Mouse (Mus musculus): ENCODE measurements around the gene Crhr1. TPM values are rescaled to one million over a fixed set of nuclear protein-coding genes. Genes with fewer than 3 reads are reported as not detected.
A peak's percentile ranks its signal among the peaks of the same experiment; 100 is the strongest.

Crhr1 gene
- polyA plus RNA-seq, 1 experiment from 2014 or later, result 0.22 TPM

- Histone ChIP-seq H3K27me3 (replicated peaks; ENCODE audit: control insufficient read depth, insufficient read depth, low read length) (peaks cover 3% of the 10 kb centered on the region; the same call in 1 of the 2 replicates), H3K36me3 (ENCODE audit: control insufficient read depth, insufficient read depth, low read length) (no peaks in the 10 kb centered on the region), H3K9me3 (ENCODE audit: control insufficient read depth, low read length) (no peaks in the 10 kb centered on the region), H3K4me1 (ENCODE audit: control insufficient read depth, insufficient read depth, low read length) (no peaks in the 10 kb centered on the region), H3K27ac (replicated peaks; ENCODE audit: low read depth, low read length) (no peak overlapping the region), H3K9ac (ENCODE audit: low read depth, low read length) (no peak overlapping the region), H3K4me3 (ENCODE audit: low read depth, low read length) (no peak overlapping the region), H3K4me2 (ENCODE audit: low read depth, low read length) (no peak overlapping the region)
- ATAC-seq (ENCODE audit: low read depth), result no peak
- WGBS, result 73% methylated on average over 3 of the region's 3 CpGs
- no peak for DNase-seq (ENCODE audit: low spot score)
Measured at GRCm38 (mm10) chr11:104124582-104124981, 8.1 kb upstream of the Crhr1 start.

- no peak overlapping the region for H3K4me2 ChIP-seq (ENCODE audit: low read depth, low read length)
- peaks cover 47% of the 10 kb centered on the region for H3K27me3 ChIP-seq (replicated peaks; ENCODE audit: control insufficient read depth, insufficient read depth, low read length)
- no peaks in the 10 kb centered on the region for H3K36me3 ChIP-seq (ENCODE audit: control insufficient read depth, insufficient read depth, low read length)
- H3K9ac ChIP-seq (ENCODE audit: low read depth, low read length), result no peak overlapping the region
- H3K9me3 ChIP-seq (ENCODE audit: control insufficient read depth, low read length), result no peaks in the 10 kb centered on the region
- ATAC-seq (ENCODE audit: low read depth) (no peak), DNase-seq (ENCODE audit: low spot score) (no peak)
- WGBS, result 86% methylated on average over 5 of the region's 5 CpGs
- H3K4me1 ChIP-seq (ENCODE audit: control insufficient read depth, insufficient read depth, low read length), result peaks cover 4% of the 10 kb centered on the region
- no peak overlapping the region for H3K4me3 ChIP-seq (ENCODE audit: low read depth, low read length)
- no peak overlapping the region for H3K27ac ChIP-seq (replicated peaks; ENCODE audit: low read depth, low read length)
Measured at GRCm38 (mm10) chr11:104129466-104129865, 3.2 kb upstream of the Crhr1 start.

GRCm38 (mm10) chr11:104130721-104131647 is 1.7 kb upstream of the Crhr1 start:
- Histone ChIP-seq H3K9me3 (ENCODE audit: control insufficient read depth, low read length) (no peaks in the 10 kb centered on the region), H3K9ac (ENCODE audit: low read depth, low read length) (no peak overlapping the region), H3K4me2 (ENCODE audit: low read depth, low read length) (no peak overlapping the region; the same call in 1 of the 2 replicates), H3K27ac (replicated peaks; ENCODE audit: low read depth, low read length) (no peak overlapping the region), H3K4me1 (ENCODE audit: control insufficient read depth, insufficient read depth, low read length) (peaks cover 4% of the 10 kb centered on the region), H3K4me3 (ENCODE audit: low read depth, low read length) (no peak overlapping the region), H3K36me3 (ENCODE audit: control insufficient read depth, insufficient read depth, low read length) (no peaks in the 10 kb centered on the region), H3K27me3 (replicated peaks; ENCODE audit: control insufficient read depth, insufficient read depth, low read length) (peaks cover 62% of the 10 kb centered on the region)
- 77% methylated on average over 15 of the region's 15 CpGs for WGBS
- DNase-seq (ENCODE audit: low spot score), result no peak
- no peak for ATAC-seq (ENCODE audit: low read depth)

- no peak for DNase-seq (ENCODE audit: low spot score)
- Histone ChIP-seq H3K9ac (ENCODE audit: low read depth, low read length) (no peak overlapping the region), H3K9me3 (ENCODE audit: control insufficient read depth, low read length) (no peaks in the 10 kb centered on the region), H3K4me1 (ENCODE audit: control insufficient read depth, insufficient read depth, low read length) (peaks cover 4% of the 10 kb centered on the region), H3K27ac (replicated peaks; ENCODE audit: low read depth, low read length) (no peak overlapping the region), H3K36me3 (ENCODE audit: control insufficient read depth, insufficient read depth, low read length) (no peaks in the 10 kb centered on the region), H3K27me3 (replicated peaks; ENCODE audit: control insufficient read depth, insufficient read depth, low read length) (peaks cover 70% of the 10 kb centered on the region), H3K4me2 (ENCODE audit: low read depth, low read length) (peak overlapping the region; percentile 95), H3K4me3 (ENCODE audit: low read depth, low read length) (peak overlapping the region; percentile 50)
- 1% methylated on average over 19 of the region's 21 CpGs for WGBS
- no peak for ATAC-seq (ENCODE audit: low read depth)
Measured at GRCm38 (mm10) chr11:104131756-104132155, 899 bp upstream of the Crhr1 start.

- Histone ChIP-seq H3K9ac (ENCODE audit: low read depth, low read length) (peak overlapping the region; percentile 51; the same call in 1 of the 2 replicates), H3K4me1 (ENCODE audit: control insufficient read depth, insufficient read depth, low read length) (peaks cover 4% of the 10 kb centered on the region), H3K9me3 (ENCODE audit: control insufficient read depth, low read length) (no peaks in the 10 kb centered on the region), H3K4me3 (ENCODE audit: low read depth, low read length) (peak overlapping the region; percentile 50), H3K36me3 (ENCODE audit: control insufficient read depth, insufficient read depth, low read length) (no peaks in the 10 kb centered on the region), H3K27me3 (replicated peaks; ENCODE audit: control insufficient read depth, insufficient read depth, low read length) (peaks cover 77% of the 10 kb centered on the region), H3K4me2 (ENCODE audit: low read depth, low read length) (peak overlapping the region; percentile 95), H3K27ac (replicated peaks; ENCODE audit: low read depth, low read length) (no peak overlapping the region)
- no peak for DNase-seq (ENCODE audit: low spot score)
- WGBS, result 0% methylated on average over 26 of the region's 47 CpGs
- ATAC-seq (ENCODE audit: low read depth), result no peak
Measured at GRCm38 (mm10) chr11:104133442-104133983, 858 bp downstream of the Crhr1 start.

GRCm38 (mm10) chr11:104138976-104139375 is 6.3 kb downstream of the Crhr1 start:
- Histone ChIP-seq H3K27ac (replicated peaks; ENCODE audit: low read depth, low read length) (no peak overlapping the region), H3K27me3 (replicated peaks; ENCODE audit: control insufficient read depth, insufficient read depth, low read length) (peaks cover 35% of the 10 kb centered on the region), H3K9ac (ENCODE audit: low read depth, low read length) (no peak overlapping the region), H3K4me1 (ENCODE audit: control insufficient read depth, insufficient read depth, low read length) (no peaks in the 10 kb centered on the region), H3K4me2 (ENCODE audit: low read depth, low read length) (no peak overlapping the region), H3K9me3 (ENCODE audit: control insufficient read depth, low read length) (no peaks in the 10 kb centered on the region), H3K4me3 (ENCODE audit: low read depth, low read length) (no peak overlapping the region), H3K36me3 (ENCODE audit: control insufficient read depth, insufficient read depth, low read length) (no peaks in the 10 kb centered on the region)
- 59% methylated on average over 3 of the region's 3 CpGs for WGBS
- no peak for DNase-seq (ENCODE audit: low spot score)
- ATAC-seq (ENCODE audit: low read depth), result no peak

- no peak overlapping the region for H3K4me3 ChIP-seq (ENCODE audit: low read depth, low read length)
- H3K36me3 ChIP-seq (ENCODE audit: control insufficient read depth, insufficient read depth, low read length), result no peaks in the 10 kb centered on the region
- H3K9me3 ChIP-seq (ENCODE audit: control insufficient read depth, low read length), result peaks cover 5% of the 10 kb centered on the region; the same call in 1 of the 2 replicates
- H3K4me1 ChIP-seq (ENCODE audit: control insufficient read depth, insufficient read depth, low read length), result no peaks in the 10 kb centered on the region
- no peak for DNase-seq (ENCODE audit: low spot score)
- ATAC-seq (ENCODE audit: low read depth), result no peak
- no peak overlapping the region for H3K9ac ChIP-seq (ENCODE audit: low read depth, low read length)
- H3K27ac ChIP-seq (replicated peaks; ENCODE audit: low read depth, low read length), result no peak overlapping the region
- no peaks in the 10 kb centered on the region for H3K27me3 ChIP-seq (replicated peaks; ENCODE audit: control insufficient read depth, insufficient read depth, low read length)
- WGBS, result 95% methylated on average over 1 of the region's 1 CpGs
- no peak overlapping the region for H3K4me2 ChIP-seq (ENCODE audit: low read depth, low read length)
Measured at GRCm38 (mm10) chr11:104144930-104145329, 12.3 kb downstream of the Crhr1 start.

GRCm38 (mm10) chr11:104148787-104149186 is 16.1 kb downstream of the Crhr1 start:
- 79% methylated on average over 7 of the region's 7 CpGs for WGBS
- no peak for DNase-seq (ENCODE audit: low spot score)
- H3K4me1 ChIP-seq (ENCODE audit: control insufficient read depth, insufficient read depth, low read length), result no peaks in the 10 kb centered on the region
- no peak overlapping the region for H3K27ac ChIP-seq (replicated peaks; ENCODE audit: low read depth, low read length)
- H3K4me3 ChIP-seq (ENCODE audit: low read depth, low read length), result no peak overlapping the region
- no peak for ATAC-seq (ENCODE audit: low read depth)
- H3K27me3 ChIP-seq (replicated peaks; ENCODE audit: control insufficient read depth, insufficient read depth, low read length), result no peaks in the 10 kb centered on the region
- H3K9ac ChIP-seq (ENCODE audit: low read depth, low read length), result no peak overlapping the region
- H3K4me2 ChIP-seq (ENCODE audit: low read depth, low read length), result no peak overlapping the region
- no peaks in the 10 kb centered on the region for H3K36me3 ChIP-seq (ENCODE audit: control insufficient read depth, insufficient read depth, low read length)
- peaks cover 5% of the 10 kb centered on the region; the same call in 1 of the 2 replicates for H3K9me3 ChIP-seq (ENCODE audit: control insufficient read depth, low read length)
